Mouse (Mus musculus) heart, embryonic 14.5 days (tissue): ENCODE data around the gene Rhbg. TPM values are rescaled to one million over a fixed set of nuclear protein-coding genes. Genes with fewer than 3 reads are reported as not detected.

ENCODE experiments used
- ATAC-seq: fragments of 200-750 bp; cut with Nextera tagmentation; 2 replicates; pipeline ENCODE4 v1.8.0; 2017; ENCODE audit warnings: low read depth, moderate TSS enrichment; ENCODE audit not compliant: insufficient number of reproducible peaks, insufficient read depth, low FRiP score
- H3K27ac ChIP-seq, 2 experiments: fragments of 200-500 bp in 1 of 2; fragments of 300-500 bp in 1 of 2; sonication (generic) in 1 of 2; replicated peaks in 1 of 2; 2 replicates each; pipeline ENCODE4 v1.5.1; 2012 to 2014; ENCODE audit warnings: low read depth in 2 of 2, low read length in 2 of 2, control low read depth in 1 of 2, mild to moderate bottlenecking in 1 of 2, mixed read lengths in 1 of 2; ENCODE audit not compliant: control insufficient read depth in 1 of 2, insufficient read depth in 1 of 2
- H3K27me3 ChIP-seq: fragments of 300-500 bp; sonication (generic); 2 replicates; pipeline ENCODE4 v1.6.1; 2014; ENCODE audit warnings: mild to moderate bottlenecking, low read length, control low read depth; ENCODE audit not compliant: control insufficient read depth, insufficient read depth
- H3K36me3 ChIP-seq: fragments of 300-500 bp; sonication (generic); 2 replicates; pipeline ENCODE4 v1.6.1; 2014; ENCODE audit warnings: mild to moderate bottlenecking, control low read depth, low read length, mixed read lengths; ENCODE audit not compliant: control insufficient read depth, insufficient read depth
- H3K4me1 ChIP-seq, 2 experiments: fragments of 200-500 bp in 1 of 2; fragments of 300-500 bp in 1 of 2; sonication (generic) in 1 of 2; 2 replicates each; pipeline ENCODE4 v1.6.1; 2012 to 2014; ENCODE audit warnings: low read length in 2 of 2, control low read depth in 1 of 2, mixed read lengths in 1 of 2; ENCODE audit not compliant: control insufficient read depth in 2 of 2, insufficient read depth in 2 of 2
- H3K4me2 ChIP-seq: fragments of 300-500 bp; sonication (generic); 2 replicates; pipeline ENCODE4 v1.6.1; 2014; ENCODE audit warnings: mild to moderate bottlenecking, low read length
- H3K4me3 ChIP-seq, 2 experiments: fragments of 200-500 bp in 1 of 2; fragments of 300-500 bp in 1 of 2; sonication (generic) in 1 of 2; 2 replicates each; pipeline ENCODE4 v1.5.1; 2012 to 2014; ENCODE audit warnings: low read length in 2 of 2, mild to moderate bottlenecking in 2 of 2, control low read depth in 1 of 2, low read depth in 1 of 2, moderate library complexity in 1 of 2; ENCODE audit not compliant: control insufficient read depth in 1 of 2, insufficient read depth in 1 of 2
- H3K9ac ChIP-seq: fragments of 300-500 bp; sonication (generic); 2 replicates; pipeline ENCODE4 v1.6.1; 2014; ENCODE audit warnings: mild to moderate bottlenecking, low read length
- H3K9me3 ChIP-seq: fragments of 300-500 bp; sonication (generic); 2 replicates; pipeline ENCODE4 v1.6.1; 2016; ENCODE audit warnings: low read length, control low read depth; ENCODE audit not compliant: control insufficient read depth
- WGBS: fragments of 180-500 bp; shearing (Covaris S2); extraction: QIAGEN DNeasy Blood & Tissue Kit; methylation state at CpG from one replicate; pipeline ENCODE4 v1.1.7; 2014; 5-methylcytosine and 5-hydroxymethylcytosine counted together
- polyA plus RNA-seq: library from polyadenylated mRNA; unstranded; fragments of >200 nt; fragmentation: Nextera tagmentation; extraction: Ambion mirVana; gene quantifications from 2 replicates; pipeline ENCODE4 v1.2.1, GENCODE M21; 2014

Gene Rhbg
- polyA plus RNA-seq, 1 experiment from 2014 or later: not detected

GRCm38 (mm10) chr3:88255950-88256349 lies 1.4 kb upstream of the Rhbg start:
- H3K27me3 ChIP-seq: peaks cover 48% of the 10 kb centered on the region
- 39% methylated on average over 6 of the region's 6 CpGs for WGBS
- ATAC-seq: peak; percentile 27; the same call in 1 of the 2 replicates

GRCm38 (mm10) chr3:88252739-88253138 lies 1.8 kb downstream of the Rhbg start:
- no peaks in the 10 kb centered on the region for H3K36me3 ChIP-seq
- 74% methylated on average over 6 of the region's 6 CpGs for WGBS
- peaks cover 48% of the 10 kb centered on the region for H3K27me3 ChIP-seq
- H3K9me3 ChIP-seq: no peaks in the 10 kb centered on the region
- H3K4me3 ChIP-seq: no peak overlapping the region
- peaks cover 0 to 3% of the 10 kb centered on the region in 2 experiments; a peak in 2 of 4 replicates for H3K4me1 ChIP-seq
- no peak overlapping the region for H3K4me2 ChIP-seq
- no peak overlapping the region for H3K27ac ChIP-seq
- no peak for ATAC-seq
- H3K9ac ChIP-seq: no peak overlapping the region

More at GRCm38 (mm10) chr3:88255950-88256349, 1.4 kb upstream of the Rhbg start:
- Histone ChIP-seq H3K36me3 (no peaks in the 10 kb centered on the region), H3K4me1 (peaks cover 0 to 3% of the 10 kb centered on the region in 2 experiments; a peak in 2 of 4 replicates), H3K9me3 (no peaks in the 10 kb centered on the region), H3K9ac (no peak overlapping the region), H3K4me2 (no peak overlapping the region), H3K4me3 (no peak overlapping the region), H3K27ac (no peak overlapping the region)

- ATAC-seq: no peak
- 81% methylated on average over 11 of the region's 11 CpGs for WGBS
Measured at GRCm38 (mm10) chr3:88248406-88248805, 6.1 kb downstream of the Rhbg start.

GRCm38 (mm10) chr3:88247666-88248065 lies 6.8 kb downstream of the Rhbg start:
- 0 out of 2 replicates have a peak, but pooled peaks have one; percentile 11 for ATAC-seq
- H3K27ac ChIP-seq: no peak overlapping the region
- peaks cover 45% of the 10 kb centered on the region for H3K27me3 ChIP-seq
- no peak overlapping the region for H3K9ac ChIP-seq
- no peaks in the 10 kb centered on the region for H3K9me3 ChIP-seq
- no peaks in the 10 kb centered on the region for H3K36me3 ChIP-seq
- H3K4me1 ChIP-seq: no peaks in the 10 kb centered on the region
- 67% methylated on average over 9 of the region's 9 CpGs for WGBS
- H3K4me2 ChIP-seq: no peak overlapping the region
- H3K4me3 ChIP-seq: no peak overlapping the region

More at GRCm38 (mm10) chr3:88248406-88248805, 6.1 kb downstream of the Rhbg start:
- Histone ChIP-seq H3K36me3 (no peaks in the 10 kb centered on the region), H3K9ac (no peak overlapping the region), H3K4me2 (no peak overlapping the region), H3K27ac (no peak overlapping the region), H3K9me3 (no peaks in the 10 kb centered on the region), H3K4me3 (no peak overlapping the region), H3K27me3 (peaks cover 45% of the 10 kb centered on the region), H3K4me1 (no peaks in the 10 kb centered on the region)

- Histone ChIP-seq H3K9ac (no peak overlapping the region), H3K36me3 (no peaks in the 10 kb centered on the region), H3K4me1 (peaks cover 0 to 4% of the 10 kb centered on the region in 2 experiments; a peak in 3 of 4 replicates), H3K4me2 (no peak overlapping the region), H3K9me3 (no peaks in the 10 kb centered on the region), H3K4me3 (no peak overlapping the region), H3K27ac (no peak overlapping the region), H3K27me3 (peaks cover 59% of the 10 kb centered on the region)
- WGBS: 20% methylated on average over 13 of the region's 13 CpGs
- no peak for ATAC-seq
Measured at GRCm38 (mm10) chr3:88245811-88246210, 8.7 kb downstream of the Rhbg start.

GRCm38 (mm10) chr3:88244071-88244470 lies 10.4 kb downstream of the Rhbg start:
- Histone ChIP-seq H3K9me3 (no peaks in the 10 kb centered on the region), H3K4me3 (no peak overlapping the region), H3K4me2 (no peak overlapping the region), H3K4me1 (peaks cover 0 to 6% of the 10 kb centered on the region in 2 experiments; a peak in 3 of 4 replicates), H3K36me3 (no peaks in the 10 kb centered on the region), H3K27me3 (peaks cover 76% of the 10 kb centered on the region), H3K27ac (no peak overlapping the region), H3K9ac (no peak overlapping the region)
- 8% methylated on average over 2 of the region's 2 CpGs for WGBS
- no peak for ATAC-seq

- Histone ChIP-seq H3K4me1 (peaks cover 0 to 6% of the 10 kb centered on the region in 2 experiments; a peak in 3 of 4 replicates), H3K27me3 (peaks cover 92% of the 10 kb centered on the region), H3K27ac (no peak overlapping the region), H3K4me2 (no peak overlapping the region), H3K4me3 (no peak overlapping the region), H3K9ac (no peak overlapping the region), H3K36me3 (no peaks in the 10 kb centered on the region), H3K9me3 (no peaks in the 10 kb centered on the region)
- ATAC-seq: no peak; the same call in 1 of the 2 replicates
- WGBS: 2% methylated on average over 13 of the region's 13 CpGs
Measured at GRCm38 (mm10) chr3:88242531-88242930, 12.0 kb downstream of the Rhbg start.
